Mouse (Mus musculus) small intestine, adult 2 months (tissue): Measurements from ENCODE around the gene Tbxas1. TPM values are rescaled to one million over a fixed set of nuclear protein-coding genes. Genes with fewer than 3 reads are reported as not detected.
A peak's percentile ranks its signal among the peaks of the same experiment; 100 is the strongest.

Experiments used
- H3K27ac ChIP-seq: fragments of 200-500 bp; 2 replicates; pipeline ENCODE4 v1.5.1; 2012; ENCODE audit warnings: low read depth, low read length, control low read depth, inconsistent platforms; ENCODE audit not compliant: insufficient read depth
- H3K27me3 ChIP-seq: fragments of 200-500 bp; 2 replicates; pipeline ENCODE4 v1.6.1; 2012; ENCODE audit warnings: mild to moderate bottlenecking, moderate library complexity, low read length, inconsistent platforms; ENCODE audit not compliant: control insufficient read depth, insufficient read depth
- H3K36me3 ChIP-seq: fragments of 200-500 bp; 2 replicates; pipeline ENCODE4 v1.6.1; 2012; ENCODE audit warnings: mild to moderate bottlenecking, low read length, control low read depth, inconsistent platforms; ENCODE audit not compliant: control insufficient read depth, insufficient read depth
- H3K4me1 ChIP-seq: fragments of 200-500 bp; 2 replicates; pipeline ENCODE4 v1.6.1; 2012; ENCODE audit warnings: low read length, inconsistent platforms, mixed read lengths; ENCODE audit not compliant: control insufficient read depth, insufficient read depth, insufficient read length
- H3K4me3 ChIP-seq: fragments of 200-500 bp; 2 replicates; pipeline ENCODE4 v1.5.1; 2012; ENCODE audit warnings: low read depth, mild to moderate bottlenecking, control low read depth, inconsistent platforms, low read length, moderate library complexity
- CTCF ChIP-seq: fragments of 200-500 bp; IDR thresholded peaks from 2 replicates; pipeline ENCODE4 v1.5.1; 2012; ENCODE audit warnings: low read depth, mild to moderate bottlenecking, control low read depth, inconsistent platforms, low read length, moderate library complexity, mixed read lengths; ENCODE audit not compliant: insufficient replicate concordance, insufficient read length; ENCODE audit errors: extremely low read depth
- POLR2A ChIP-seq: fragments of 200-500 bp; IDR thresholded peaks from 2 replicates; pipeline ENCODE4 v1.6.1; 2012; ENCODE audit warnings: low read depth, mild to moderate bottlenecking, control low read depth, inconsistent platforms, low read length, moderate library complexity
- WGBS: fragments of 180-500 bp; shearing (Covaris S2); methylation state at CpG from one replicate; pipeline ENCODE4 v1.1.7; 2018; 5-methylcytosine and 5-hydroxymethylcytosine counted together
- polyA plus RNA-seq: library from polyadenylated mRNA; depleted of rRNA; stranded (reverse); fragments of >200 nt; gene quantifications from 2 replicates; pipeline ENCODE4 v1.2.3, GENCODE M21; 2012

Gene Tbxas1
- polyA plus RNA-seq, 1 experiment: 1.8 TPM

GRCm38 (mm10) chr6:38967988-38968387, 92.8 kb downstream of the Tbxas1 start:
- Histone ChIP-seq H3K4me3 (no peak overlapping the region), H3K36me3 (no peaks in the 10 kb centered on the region), H3K4me1 (no peaks in the 10 kb centered on the region), H3K27ac (no peak overlapping the region), H3K27me3 (no peaks in the 10 kb centered on the region)
- no peak for TF ChIP-seq POLR2A
- no peak for TF ChIP-seq CTCF
- WGBS: 81% methylated on average over 5 of the region's 5 CpGs

DNA sequence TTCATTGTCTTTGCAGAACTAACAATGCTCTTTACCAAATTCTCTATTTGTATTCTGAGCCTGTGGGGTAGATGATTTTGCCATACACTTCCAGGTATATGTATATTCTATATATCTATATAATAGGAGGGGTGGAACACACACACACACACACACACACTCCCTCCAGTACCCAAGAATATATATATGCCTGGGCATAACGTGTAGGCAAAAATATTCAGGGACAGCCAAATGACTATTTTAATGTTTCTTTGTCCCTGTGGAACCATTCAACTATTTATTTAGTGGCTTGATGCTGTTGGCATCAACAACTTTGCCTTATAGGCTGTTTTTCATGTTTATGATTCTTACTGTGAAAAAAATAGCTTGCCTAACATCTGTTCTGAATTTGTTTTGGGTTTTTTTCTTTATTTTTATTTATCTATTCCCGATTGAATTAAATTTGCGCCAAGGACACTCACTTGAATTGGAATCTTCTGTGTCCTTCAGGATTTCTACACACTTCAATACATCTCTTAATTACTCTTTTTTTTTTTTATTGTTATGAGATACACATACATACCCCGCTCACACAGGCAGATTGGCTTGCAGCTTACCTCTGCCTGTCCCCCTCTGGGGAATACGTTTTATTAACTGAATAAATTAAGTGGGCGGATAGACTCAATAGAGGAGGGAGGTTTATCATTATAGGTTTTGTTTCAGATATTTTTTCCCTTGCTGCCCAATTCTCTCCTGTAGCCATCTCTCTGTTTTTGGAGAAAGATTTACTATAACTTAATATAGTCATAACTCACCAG, 94.9 kb downstream of the Tbxas1 start:
- no peaks in the 10 kb centered on the region for H3K27me3 ChIP-seq
- WGBS: 89% methylated on average over 6 of the region's 6 CpGs
- H3K27ac ChIP-seq: no peak overlapping the region
- no peak for TF ChIP-seq CTCF
- no peak for TF ChIP-seq POLR2A
- no peak overlapping the region for H3K4me3 ChIP-seq
- H3K4me1 ChIP-seq: no peaks in the 10 kb centered on the region
- H3K36me3 ChIP-seq: no peaks in the 10 kb centered on the region

DNA sequence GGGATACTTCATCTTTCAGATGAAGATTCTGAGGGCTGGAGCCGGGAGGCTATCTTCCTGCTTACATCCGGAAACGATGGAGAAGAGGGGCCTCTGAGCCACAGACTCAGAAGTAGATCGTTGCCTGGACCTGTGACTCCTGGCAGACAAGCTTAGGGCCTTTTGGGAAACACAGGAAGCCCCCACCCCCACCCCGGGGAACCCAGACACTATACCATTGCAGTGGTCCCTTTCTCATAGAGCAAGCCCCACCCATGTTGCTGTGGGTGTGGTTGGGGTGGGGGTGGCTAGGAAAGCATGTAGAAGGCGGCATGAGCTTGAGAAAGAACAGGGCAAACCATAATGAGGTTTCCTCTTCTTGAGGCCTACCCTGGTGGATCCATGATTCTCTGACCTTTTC, 95.6 kb downstream of the Tbxas1 start:
- TF ChIP-seq CTCF (no peak), POLR2A (no peak)
- no peaks in the 10 kb centered on the region for H3K36me3 ChIP-seq
- no peaks in the 10 kb centered on the region for H3K27me3 ChIP-seq
- H3K4me3 ChIP-seq: no peak overlapping the region
- H3K27ac ChIP-seq: no peak overlapping the region
- no peaks in the 10 kb centered on the region for H3K4me1 ChIP-seq
- WGBS: 90% methylated on average over 6 of the region's 6 CpGs

DNA sequence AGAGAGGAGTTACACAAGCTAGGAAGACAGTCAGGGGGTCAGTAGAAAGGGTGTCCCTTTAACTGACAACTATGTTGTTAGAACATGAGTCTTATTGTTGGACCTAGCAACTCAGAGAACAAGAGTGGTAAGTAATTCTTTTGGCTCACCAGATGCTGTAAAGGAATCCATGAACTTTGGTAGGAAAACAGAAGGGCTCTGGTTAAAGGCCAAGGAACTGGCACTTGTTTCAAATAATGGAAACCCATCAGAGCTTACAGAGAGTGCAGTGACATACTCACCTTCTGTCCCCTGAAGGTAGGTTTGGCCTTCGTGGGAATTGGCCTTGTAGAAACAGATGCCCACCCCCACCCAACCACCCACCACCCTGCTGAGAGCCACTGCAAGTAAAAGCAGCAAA, 97.6 kb downstream of the Tbxas1 start:
- H3K4me3 ChIP-seq: no peak overlapping the region
- no peaks in the 10 kb centered on the region for H3K27me3 ChIP-seq
- 65% methylated on average over 1 of the region's 1 CpGs for WGBS
- H3K4me1 ChIP-seq: no peaks in the 10 kb centered on the region
- no peaks in the 10 kb centered on the region for H3K36me3 ChIP-seq
- no peak overlapping the region for H3K27ac ChIP-seq
- TF ChIP-seq POLR2A (no peak), CTCF (no peak)

DNA sequence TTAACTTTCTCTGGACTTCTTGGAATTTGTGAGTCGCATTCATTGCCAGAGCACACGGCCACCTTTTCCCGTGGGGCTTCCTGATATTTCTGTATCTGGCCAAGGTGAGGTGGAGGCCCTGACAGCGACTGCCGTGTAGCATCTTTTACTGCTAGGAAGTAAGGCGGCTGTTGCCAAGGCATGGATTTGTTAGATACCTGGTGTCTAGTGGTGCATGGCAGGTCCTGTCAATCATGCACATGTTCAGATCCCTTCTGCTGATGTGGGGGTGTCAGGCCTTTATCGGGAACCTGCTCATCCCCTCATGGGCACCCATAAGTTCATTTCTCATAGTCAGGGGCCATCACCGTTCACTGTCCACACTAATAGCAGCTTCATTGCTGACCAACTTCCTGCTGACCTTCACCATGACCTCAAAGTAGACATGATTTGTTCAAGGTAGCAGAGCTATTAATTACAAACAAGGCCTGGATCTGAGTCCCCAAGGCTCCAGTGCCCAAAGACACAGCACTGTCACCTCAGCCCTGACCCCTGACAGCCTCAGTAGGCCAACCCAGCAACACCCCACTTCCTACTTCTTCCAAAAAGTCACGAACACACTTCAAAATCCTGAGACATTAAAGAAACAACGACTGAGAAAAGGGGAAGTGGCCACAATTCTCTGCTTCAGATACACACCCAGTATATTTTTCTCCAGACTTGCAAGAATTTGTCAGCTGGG, 98.4 kb downstream of the Tbxas1 start:
- no peaks in the 10 kb centered on the region for H3K27me3 ChIP-seq
- no peaks in the 10 kb centered on the region for H3K4me1 ChIP-seq
- TF ChIP-seq POLR2A (no peak), CTCF (no peak)
- WGBS: 85% methylated on average over 10 of the region's 10 CpGs
- no peak overlapping the region for H3K4me3 ChIP-seq
- peak overlapping the region; percentile 67 for H3K27ac ChIP-seq
- no peaks in the 10 kb centered on the region for H3K36me3 ChIP-seq

DNA sequence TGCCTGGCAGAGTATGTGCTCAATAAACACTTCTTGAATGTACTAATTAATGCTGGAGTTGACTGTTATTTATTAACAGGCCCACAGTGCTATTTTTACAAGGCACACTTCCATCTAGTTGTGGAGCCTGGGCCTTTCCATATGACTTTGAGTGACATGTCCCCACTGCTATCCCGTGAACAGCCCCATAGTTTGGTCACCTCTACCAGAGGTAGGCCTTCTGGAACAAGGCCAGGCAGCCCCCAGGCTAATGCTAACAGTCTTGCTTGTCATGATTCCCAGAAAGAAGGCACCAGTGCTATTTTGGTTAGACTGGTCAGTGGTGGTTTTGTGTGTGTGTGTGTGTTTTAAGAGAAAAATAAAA, 98.9 kb downstream of the Tbxas1 start:
- no peak overlapping the region for H3K4me3 ChIP-seq
- H3K27ac ChIP-seq: peak overlapping the region; percentile 49; the same call in 1 of the 2 replicates
- no peaks in the 10 kb centered on the region for H3K4me1 ChIP-seq
- H3K27me3 ChIP-seq: no peaks in the 10 kb centered on the region
- H3K36me3 ChIP-seq: no peaks in the 10 kb centered on the region
- 67% methylated on average over 1 of the region's 1 CpGs for WGBS
- TF ChIP-seq POLR2A: no peak
- no peak for TF ChIP-seq CTCF

DNA sequence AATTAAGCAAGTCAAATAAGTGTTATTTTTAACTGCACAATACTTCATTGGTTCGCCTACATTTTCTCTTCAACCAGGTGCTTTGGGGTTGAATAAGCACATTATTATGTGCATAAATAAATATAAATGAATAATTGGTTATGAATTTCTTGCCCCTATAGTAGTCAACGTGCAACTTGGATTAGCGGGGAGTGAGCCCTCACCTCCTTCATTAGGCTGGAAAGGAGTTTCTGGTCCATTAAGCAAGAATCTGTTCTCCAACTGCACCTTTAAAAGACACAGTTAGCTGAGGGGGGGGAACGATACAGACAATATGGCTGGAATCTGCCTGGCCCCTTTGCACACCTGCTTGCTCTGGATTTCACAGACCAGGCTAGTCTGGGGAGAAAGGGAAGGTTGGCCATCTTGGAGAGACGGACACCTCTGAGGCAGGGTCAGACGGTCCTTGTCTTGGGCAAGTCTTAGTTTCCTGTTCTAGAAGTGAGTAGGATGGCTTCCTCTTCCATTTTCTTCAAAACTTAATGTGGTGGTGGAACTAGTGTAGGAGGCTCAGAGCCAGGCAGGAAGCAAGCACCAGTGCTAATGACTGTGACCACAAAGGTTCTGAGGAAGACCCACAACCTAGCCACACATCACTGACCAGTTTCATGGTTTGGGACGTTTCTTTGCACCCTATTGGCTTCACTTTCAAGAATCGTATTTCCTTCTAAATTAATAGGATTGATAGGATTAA, 99.5 kb downstream of the Tbxas1 start:
- H3K27me3 ChIP-seq: no peaks in the 10 kb centered on the region
- H3K27ac ChIP-seq: no peak overlapping the region
- H3K4me3 ChIP-seq: no peak overlapping the region
- H3K36me3 ChIP-seq: no peaks in the 10 kb centered on the region
- 86% methylated on average over 8 of the region's 8 CpGs for WGBS
- TF ChIP-seq POLR2A (no peak), CTCF (no peak)
- no peaks in the 10 kb centered on the region for H3K4me1 ChIP-seq
